Mouse (Mus musculus): ENCODE results near the gene Resp18. TPM values are rescaled to one million over a fixed set of nuclear protein-coding genes. Genes with fewer than 3 reads are reported as not detected.

Resp18 gene
- not detected for total RNA-seq (2023)

DNA sequence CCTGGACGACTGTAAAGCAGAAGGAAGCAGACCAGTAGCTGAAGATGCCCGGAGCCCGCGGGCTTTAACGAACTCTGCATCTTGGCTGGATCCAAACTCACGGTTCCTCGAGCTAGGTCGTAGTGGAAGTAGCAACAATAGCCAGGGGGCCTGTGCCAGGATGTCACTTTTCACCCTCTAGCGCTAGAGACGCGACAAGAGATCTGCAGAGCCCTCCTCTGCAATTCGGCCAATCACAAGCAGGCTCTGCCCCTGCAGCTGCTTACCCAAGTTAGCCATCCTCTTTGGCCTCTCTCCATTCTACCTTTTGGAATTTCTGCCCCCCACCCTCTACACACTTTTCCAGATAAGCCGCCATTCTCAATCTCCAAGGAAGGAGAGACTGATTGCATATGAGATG lies at the start of gene Resp18:
Gene Resp18, minus strand, starts transcription at position 188 of the 400 bp plus-strand sequence.

DNA sequence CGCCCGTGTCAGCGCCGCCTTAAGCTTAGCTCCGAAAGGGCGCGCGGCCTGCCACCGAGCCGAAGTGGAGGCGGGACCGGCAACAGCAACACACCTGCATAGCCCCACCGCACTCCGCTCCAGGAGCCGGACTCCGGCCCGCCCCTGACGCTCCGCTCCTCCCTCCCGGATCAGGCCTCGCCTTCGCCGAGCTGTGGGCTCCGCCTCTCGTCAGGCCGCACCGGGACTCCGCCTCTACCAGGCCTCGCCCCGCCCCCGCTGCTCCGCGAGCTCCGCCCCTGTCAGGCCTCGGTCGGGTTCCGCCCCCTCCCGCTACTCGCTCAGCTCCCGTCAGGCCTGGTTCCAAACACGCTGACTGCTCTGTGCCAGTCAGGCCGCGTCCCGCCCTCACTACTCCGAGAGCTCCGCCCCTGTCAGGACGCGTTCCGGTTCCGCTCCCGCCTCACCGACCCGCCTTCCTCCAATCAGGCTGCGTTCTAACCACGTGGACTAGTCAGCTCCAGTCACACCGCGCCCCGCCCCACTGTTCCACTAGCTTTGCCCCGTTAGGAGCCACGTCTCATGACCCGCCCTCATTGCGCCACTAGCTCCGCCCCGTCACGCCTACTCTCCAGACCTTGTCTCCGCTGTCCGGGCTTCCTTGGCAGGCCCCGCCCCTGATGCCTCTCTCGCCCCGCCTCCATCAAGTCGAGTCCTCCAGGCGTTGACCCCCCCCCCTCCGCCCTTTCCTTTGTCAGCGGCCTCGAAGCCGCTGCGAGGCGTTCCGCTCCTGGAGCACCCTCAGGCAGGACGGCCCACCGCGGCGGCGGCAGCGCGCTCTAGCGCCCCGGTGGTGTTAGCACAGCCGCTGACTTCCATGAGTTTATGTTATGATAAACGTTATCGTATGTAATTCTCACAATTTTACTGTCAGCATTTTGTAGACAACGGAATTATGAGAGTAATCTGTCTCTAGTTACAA lies 39.3 kb upstream of the Resp18 start, which contains the start of gene Dnpep:
Gene Dnpep, minus strand, starts transcription at position 750 of the 961 bp plus-strand sequence.

DNA sequence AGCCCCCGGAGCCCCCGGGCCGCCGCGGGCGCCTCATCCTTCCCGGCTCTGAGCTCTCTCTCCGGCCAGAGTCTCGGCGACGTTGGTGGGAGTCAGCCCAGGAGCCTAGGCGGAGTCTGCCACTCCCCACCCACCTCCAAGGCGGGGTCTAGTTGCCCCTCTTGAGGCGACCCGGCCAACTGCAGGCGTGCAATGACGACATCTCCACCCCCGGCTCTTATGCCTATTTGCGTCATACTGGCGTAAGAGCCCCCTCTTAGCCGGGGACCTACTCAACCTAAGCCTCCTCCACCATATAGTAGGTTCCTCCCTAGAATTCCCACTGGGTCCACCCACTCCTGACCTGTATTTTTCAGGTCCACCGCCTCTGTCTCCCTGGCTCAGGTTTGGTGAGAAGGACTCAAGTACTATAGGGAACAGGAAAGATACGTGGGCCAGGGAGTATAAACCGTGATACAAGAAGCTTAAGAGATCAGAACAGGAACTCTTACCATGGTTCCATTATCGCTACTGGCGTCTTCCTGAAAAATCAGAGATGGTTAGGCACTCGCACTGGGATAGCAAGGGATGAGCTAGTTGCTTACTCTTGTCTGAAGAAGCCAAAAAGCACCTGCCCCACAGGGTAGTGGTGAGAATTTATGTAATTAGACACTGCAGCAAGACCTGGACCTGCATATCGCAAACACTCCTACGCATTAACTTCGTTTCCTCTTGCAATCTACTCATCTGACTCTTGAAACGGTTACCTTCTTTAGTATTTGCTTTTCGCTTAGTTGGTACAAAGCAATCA lies 13.9 kb downstream of the Resp18 start, which contains the start of gene Ptprn:
Gene Ptprn, minus strand, starts transcription at position 412 of the 790 bp plus-strand sequence.

DNA sequence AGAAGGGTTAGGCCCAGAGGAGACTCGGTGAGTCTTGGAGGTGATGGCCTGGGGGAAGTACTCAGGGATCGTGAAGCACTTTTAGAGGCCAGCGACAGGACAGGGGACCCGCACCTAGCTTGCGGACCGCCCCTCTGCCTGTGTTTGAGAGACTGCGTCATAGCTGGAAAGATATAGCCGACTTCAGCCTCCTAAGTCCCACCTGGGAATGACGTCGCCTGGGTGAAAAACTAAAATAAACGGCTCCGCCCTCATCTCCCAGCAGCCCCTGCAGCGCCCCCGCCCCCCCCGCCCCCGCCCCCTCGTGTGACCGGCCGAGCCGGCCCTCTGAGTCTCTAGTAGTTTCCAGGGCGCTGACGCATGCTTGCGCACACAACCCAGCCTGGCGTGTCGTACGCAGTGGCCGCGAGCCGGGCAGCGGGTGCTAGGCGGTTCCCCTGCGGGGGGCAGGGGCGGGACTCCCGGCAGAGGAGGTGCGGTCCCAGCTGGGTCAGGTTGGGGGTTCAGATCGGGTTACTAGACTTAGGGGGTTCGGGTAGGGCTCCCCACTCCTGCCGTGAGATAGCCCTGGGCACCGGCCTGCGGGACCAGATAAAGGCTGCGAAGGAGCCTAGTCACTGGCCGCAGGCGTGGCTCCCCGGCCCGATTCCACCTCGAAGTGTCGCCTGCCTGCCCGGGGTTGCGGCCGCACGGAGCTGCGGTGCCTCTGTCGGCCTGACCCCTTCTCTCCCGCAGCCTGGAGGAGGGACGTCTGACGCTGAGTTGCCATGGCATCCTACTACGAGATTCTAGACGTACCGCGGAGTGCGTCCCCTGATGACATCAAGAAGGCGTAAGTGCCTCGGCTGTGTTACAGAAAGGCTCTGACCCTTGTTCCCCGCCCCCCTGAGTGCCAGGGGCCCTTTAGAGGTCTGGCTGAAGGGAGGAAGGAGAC lies 41.8 kb downstream of the Resp18 start, which contains the start of gene Dnajb2:
Gene Dnajb2, plus strand, starts transcription at position 290 of the 934 bp plus-strand sequence.

DNA sequence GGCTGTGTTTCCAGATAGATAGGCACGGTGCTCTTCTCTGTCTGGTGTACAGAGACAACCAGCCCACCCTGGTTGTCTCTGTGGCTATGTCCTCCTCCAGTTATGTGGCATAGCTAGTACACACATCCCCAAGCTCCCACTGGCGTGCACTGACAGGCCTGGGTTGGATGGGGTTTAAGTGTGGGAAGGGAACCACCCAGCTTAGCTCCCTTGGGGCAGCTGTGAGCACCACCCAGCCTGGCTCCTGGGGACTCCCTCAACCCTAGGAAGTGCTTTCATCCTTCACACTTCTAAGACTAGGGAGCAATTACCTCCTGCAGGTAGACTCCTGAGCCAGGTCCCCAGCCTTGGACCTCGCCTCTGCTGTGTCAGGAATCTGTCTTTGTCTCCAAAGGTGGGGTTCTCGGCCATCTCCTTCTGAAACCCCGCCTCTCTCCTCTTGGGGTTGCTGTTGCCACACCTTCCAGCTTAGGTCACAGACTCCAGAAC lies 46.5 kb downstream of the Resp18 start, which contains the start of gene A630095N17Rik:
Gene A630095N17Rik, minus strand, starts transcription at position 439 of the 489 bp plus-strand sequence.

Other genes starting within 250 kb of the Resp18 start
- gene Nhej1, start 153.2 kb downstream of the Resp18 start, total RNA-seq (2023), result 1 to 10 TPM; 3.6 to 4.3 TPM
- gene Slc23a3, start 144.5 kb downstream of the Resp18 start, total RNA-seq (2023), result 1 to 10 TPM; 3.7 to 6.2 TPM
- gene Cnppd1, start 135.7 kb downstream of the Resp18 start, total RNA-seq (2023), result 100 to 1,000 TPM; 118 to 134 TPM
- gene Retreg2, start 135.6 kb downstream of the Resp18 start, total RNA-seq (2023), result 10 to 100 TPM; 85.6 to 90.8 TPM
- gene Zfand2b, start 109.8 kb downstream of the Resp18 start, total RNA-seq (2023), result 10 to 100 TPM; 43.9 to 45.9 TPM
- 1 to 10 TPM; 3.3 to 4.0 TPM for gene Abcb6, start 98.0 kb downstream of the Resp18 start, total RNA-seq (2023)
- gene Ankzf1, start 86.3 kb downstream of the Resp18 start, total RNA-seq (2023), result 10 to 100 TPM; 27.4 to 33.6 TPM
- gene Atg9a, start 86.2 kb downstream of the Resp18 start, total RNA-seq (2023), result 10 to 100 TPM; 36.3 to 39.0 TPM
- gene Glb1l, start 67.6 kb downstream of the Resp18 start, total RNA-seq (2023), result 10 to 100 TPM in 1 of 2 experiments, 1 to 10 TPM in 1; 5.7 to 10.9 TPM
- gene Stk16, start 67.6 kb downstream of the Resp18 start, total RNA-seq (2023), result 10 to 100 TPM; 83.1 to 89.6 TPM
- gene Tuba4a, start 58.5 kb downstream of the Resp18 start, total RNA-seq (2023), result 100 to 1,000 TPM; 198 to 206 TPM
- gene A630095N17Rik, start 46.3 kb downstream of the Resp18 start, total RNA-seq (2023), result not detected
- gene Dnajb2, start 42.0 kb downstream of the Resp18 start, total RNA-seq (2023), result 10 to 100 TPM; 39.4 to 43.1 TPM
- under 1 TPM; 0.27 to 0.55 TPM for gene Ptprn, start 13.9 kb downstream of the Resp18 start, total RNA-seq (2023)
- gene Dnpep, start 39.6 kb upstream of the Resp18 start, total RNA-seq (2023), result 10 to 100 TPM; 47.0 to 47.1 TPM
- not detected for gene Des, start 81.9 kb upstream of the Resp18 start, total RNA-seq (2023)
- 1 to 10 TPM in 1 of 2 experiments, under 1 TPM in 1; 0.56 to 2.0 TPM for gene Speg, start 96.9 kb upstream of the Resp18 start, total RNA-seq (2023)
- gene Gmppa, start 157.5 kb upstream of the Resp18 start, total RNA-seq (2023), result 10 to 100 TPM; 62.9 to 66.8 TPM
- gene Asic4, start 172.0 kb upstream of the Resp18 start, total RNA-seq (2023), result not detected
- 10 to 100 TPM; 25.7 to 29.2 TPM for gene Chpf, start 200.9 kb upstream of the Resp18 start, total RNA-seq (2023)
- gene Tmem198, start 201.1 kb upstream of the Resp18 start, total RNA-seq (2023), result 1 to 10 TPM; 3.6 to 3.7 TPM
- 1 to 10 TPM; 2.2 to 2.9 TPM for gene Obsl1, start 228.0 kb upstream of the Resp18 start, total RNA-seq (2023)
- gene Inha, start 228.7 kb upstream of the Resp18 start, total RNA-seq (2023), result under 1 TPM; 0.92 to 0.99 TPM
- 10 to 100 TPM; 51.3 to 62.9 TPM for gene Stk11ip, start 243.1 kb upstream of the Resp18 start, total RNA-seq (2023)

Measured in T-cell, adult 66 days (primary cell).